Mouse (Mus musculus) left cerebral cortex, adult 8-10 months (tissue): Measurements from ENCODE around the gene Lipa. TPM values are rescaled to one million over a fixed set of nuclear protein-coding genes. Genes with fewer than 3 reads are reported as not detected.

Experiments used
- DNase-seq, 2 experiments: peaks; one replicate each; pipeline ENCODE4 v3.0.0; 2022; ENCODE audit warnings: low spot score in 2 of 2
- total RNA-seq, 4 experiments: library from RNA; stranded (reverse); gene quantifications; 2 replicates each; pipeline ENCODE4 v1.2.4; 2022

Gene Lipa
- total RNA-seq, 4 experiments from 2014 or later: 15.7 to 21.3 (median 17.4) TPM

DNA sequence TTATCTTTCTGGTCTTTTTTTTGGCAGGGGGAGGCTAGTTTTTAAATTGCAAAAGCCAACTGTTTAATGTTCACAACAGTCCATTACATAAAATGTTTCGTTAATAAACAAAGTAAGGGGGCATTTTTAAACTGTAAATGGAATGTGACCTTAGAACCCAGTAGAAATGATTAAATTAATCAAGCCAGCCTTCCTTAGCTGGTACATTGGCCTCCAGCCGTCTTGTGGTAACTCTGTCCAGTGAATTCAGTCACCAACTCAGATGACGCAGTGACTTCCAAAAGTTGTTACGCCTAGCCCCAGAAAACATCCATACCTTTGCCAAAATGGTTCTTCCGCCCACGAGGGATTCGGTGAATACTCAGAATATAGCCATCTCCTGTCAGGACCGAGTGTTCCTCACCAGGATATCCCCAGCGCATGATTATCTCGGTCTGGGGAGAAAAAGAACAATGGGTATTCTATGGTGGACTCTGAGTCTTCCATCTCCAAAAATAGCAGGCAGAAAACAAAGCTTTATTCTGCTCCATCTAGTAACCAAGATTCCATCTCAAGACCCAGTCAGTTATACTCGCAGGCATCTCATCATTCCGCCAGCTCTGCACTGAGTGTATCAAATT is 4.1 kb downstream of the Lipa start:
- no peak for DNase-seq

DNA sequence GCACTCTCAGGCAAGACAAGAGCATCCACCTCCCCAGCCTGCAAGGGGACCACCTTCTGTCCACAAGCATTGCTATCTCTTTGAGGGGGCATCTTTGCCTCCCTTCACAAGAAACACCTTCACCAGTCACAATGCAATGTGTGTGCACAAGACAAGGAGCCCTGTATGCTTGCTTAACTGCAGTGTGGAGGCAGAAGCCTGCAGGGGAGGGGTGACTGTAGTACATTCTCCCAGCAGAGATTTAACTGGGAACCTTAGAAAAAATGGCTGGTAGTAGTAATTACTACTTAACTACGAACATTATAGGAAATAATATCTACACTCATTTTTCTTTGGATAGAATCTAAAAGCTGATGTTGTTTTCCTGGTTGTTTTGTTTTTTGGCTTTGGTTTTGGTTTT is 5.3 kb downstream of the Lipa start:
- no peak for DNase-seq

- DNase-seq: no peak
Observed at GRCm38 (mm10) chr19:34521361-34521760, 5.9 kb downstream of the Lipa start.

DNA sequence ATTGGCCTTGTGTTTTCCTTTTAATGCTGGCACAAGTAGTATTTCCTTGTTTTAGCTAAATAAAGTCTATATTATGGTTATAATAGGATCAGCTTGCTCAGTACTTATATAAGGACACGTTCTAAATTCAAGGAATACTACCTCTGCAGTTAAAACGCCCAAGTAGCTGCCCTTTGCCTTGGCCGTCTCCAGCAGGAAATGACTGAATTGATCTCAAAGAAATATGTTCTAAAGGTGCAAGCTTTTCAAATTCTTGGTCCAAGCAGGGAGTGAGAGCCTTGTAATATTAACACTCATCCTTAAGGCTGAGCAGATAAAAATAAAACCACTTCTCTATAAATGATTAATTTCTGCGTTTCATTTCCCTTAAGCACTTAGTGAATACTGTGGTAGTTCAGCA is 7.2 kb downstream of the Lipa start:
- no peak for DNase-seq

GRCm38 (mm10) chr19:34519646-34520045 is 7.6 kb downstream of the Lipa start:
- no peak for DNase-seq

DNA sequence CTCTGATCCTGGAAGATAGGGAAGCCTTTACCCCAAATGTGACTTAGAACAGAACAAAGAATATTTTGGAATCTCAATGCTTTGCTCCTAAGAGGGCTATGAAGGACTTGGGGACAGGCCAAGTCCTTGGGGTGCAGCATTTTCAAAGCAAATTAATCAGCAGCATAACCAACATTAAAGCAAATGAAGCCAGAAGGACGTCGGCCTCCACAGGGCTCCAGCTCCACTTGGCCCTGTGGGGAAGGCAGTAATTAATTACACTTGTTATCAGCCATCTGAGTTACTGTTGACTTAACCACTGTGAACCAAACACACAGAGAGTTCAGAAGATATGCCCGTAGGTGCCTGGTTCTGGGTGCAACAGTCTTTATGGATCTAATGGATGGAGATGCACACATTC is 8.5 kb downstream of the Lipa start:
- DNase-seq: no peak

DNA sequence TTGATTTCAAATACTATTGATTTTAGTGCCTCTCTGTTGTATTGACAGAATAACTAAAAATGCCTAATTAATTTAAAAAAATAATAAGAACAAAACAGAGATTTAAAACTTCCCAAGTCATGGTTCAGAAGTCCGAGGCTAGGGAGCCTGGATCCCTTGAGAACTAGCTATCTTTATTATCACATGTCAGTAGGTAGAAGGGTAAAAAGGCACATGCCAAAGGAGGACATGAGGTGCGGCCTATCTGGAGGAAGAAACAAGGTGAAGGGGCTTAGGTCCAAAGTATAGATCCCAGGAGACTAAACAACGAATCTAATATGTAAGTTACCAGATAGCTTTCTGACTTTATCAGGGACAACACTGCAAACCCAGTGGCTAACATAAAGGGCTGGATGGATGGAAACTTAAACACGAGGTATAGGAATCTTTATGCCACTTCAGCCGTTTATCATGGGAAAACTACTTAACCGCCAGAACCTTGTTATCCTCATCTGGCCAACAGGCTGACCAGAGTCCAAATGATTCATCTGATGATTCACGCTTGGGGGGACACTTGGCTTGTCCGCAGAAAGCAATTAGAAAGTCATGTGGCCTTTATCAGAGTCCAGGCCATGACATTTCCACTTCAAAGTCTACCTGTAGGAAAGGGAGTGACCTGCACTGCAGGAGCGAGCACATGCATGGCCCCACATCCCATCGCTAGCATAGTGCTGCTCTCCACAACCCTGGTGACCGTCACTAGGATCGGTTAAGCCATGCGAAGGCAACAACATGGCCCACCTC is 9.3 kb downstream of the Lipa start:
- DNase-seq: no peak

- no peak for DNase-seq
Observed at GRCm38 (mm10) chr19:34517197-34517596, 10.1 kb downstream of the Lipa start.

- DNase-seq: no peak
Observed at GRCm38 (mm10) chr19:34516346-34516745, 10.9 kb downstream of the Lipa start.

DNA sequence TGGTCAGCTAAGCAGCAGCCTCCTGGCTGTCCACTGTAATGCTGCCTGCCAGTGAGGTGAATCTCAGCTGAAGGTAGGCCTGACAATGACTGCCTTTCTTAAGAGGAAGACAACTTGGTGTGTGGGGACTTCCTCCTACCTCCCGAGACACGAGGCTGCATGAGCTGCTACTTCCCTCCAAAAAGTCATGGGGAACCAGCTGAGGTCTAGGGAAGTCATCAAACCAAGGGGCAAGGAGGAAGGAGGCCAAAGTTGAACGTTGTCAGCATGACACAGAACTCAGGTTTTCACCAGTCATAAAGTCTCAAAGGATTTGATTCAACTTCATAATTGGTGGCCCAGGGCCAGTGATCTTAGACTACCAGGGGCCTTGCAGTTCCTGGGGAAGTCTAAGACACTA is 11.6 kb downstream of the Lipa start:
- DNase-seq: no peak

DNA sequence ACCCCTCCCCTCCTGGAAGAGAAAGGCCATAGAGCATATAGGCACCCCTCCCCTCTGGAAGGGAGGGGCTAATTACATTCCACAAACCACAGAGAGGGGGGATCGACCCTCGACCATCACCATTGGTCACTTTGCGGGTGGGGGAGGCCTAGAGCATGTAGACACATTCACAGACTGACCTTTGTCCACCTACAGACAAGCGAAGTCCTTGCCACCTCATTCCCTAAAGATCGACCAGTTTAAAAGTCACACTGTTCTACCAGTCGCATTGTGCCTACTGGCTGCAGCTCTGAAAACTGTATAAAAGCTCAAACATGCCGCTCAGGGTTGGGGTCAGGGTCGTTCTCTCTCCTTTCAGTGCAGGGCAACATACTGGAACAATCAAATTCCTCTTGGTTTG is 15.7 kb downstream of the Lipa start:
- DNase-seq: no peak

GRCm38 (mm10) chr19:34510717-34511116 is 16.6 kb downstream of the Lipa start:
- DNase-seq: no peak

- DNase-seq: no peak
Observed at GRCm38 (mm10) chr19:34505161-34505721, 22.0 kb downstream of the Lipa start.

DNA sequence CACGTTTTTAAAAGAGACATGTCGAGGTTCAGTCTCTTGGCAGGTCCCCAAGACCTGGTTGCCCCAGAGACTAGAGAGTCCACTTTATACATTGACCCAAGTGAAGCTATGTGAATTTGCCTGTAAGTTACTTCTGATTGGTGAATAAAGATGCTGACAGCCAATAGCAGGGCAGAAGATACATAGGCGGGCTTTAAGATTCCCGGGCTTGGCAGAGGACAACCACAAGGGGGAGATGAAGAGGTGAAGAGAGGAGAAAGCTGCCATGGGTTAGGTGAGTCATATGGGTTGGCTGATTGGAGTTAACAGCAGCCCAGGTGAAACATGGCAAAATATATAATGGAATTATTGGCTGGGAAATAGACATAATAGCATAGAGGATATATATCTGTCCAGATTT is 26.5 kb downstream of the Lipa start:
- DNase-seq: peak; percentile 13 to 32

- DNase-seq: no peak
Observed at GRCm38 (mm10) chr19:34496353-34496752, 30.9 kb downstream of the Lipa start.

DNA sequence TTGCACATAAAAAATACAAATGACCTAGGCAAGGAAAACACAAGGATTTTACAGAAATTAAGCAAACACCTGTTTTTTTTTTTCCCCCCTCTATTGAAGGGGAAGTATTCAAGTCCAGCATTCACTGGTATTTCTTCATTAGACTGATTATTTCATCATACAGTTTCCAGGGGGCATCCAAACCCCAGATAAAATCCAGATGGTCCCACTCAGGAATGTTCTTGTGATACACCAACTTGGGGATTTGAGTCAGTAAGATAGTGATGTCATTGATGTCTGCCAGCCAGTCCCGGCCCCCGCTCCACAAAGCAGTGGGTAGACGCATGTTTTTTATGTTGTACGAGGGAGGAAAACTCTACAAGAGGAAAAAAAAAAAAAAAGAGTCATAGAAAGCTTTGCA is 33.4 kb downstream of the Lipa start:
- no peak for DNase-seq

DNA sequence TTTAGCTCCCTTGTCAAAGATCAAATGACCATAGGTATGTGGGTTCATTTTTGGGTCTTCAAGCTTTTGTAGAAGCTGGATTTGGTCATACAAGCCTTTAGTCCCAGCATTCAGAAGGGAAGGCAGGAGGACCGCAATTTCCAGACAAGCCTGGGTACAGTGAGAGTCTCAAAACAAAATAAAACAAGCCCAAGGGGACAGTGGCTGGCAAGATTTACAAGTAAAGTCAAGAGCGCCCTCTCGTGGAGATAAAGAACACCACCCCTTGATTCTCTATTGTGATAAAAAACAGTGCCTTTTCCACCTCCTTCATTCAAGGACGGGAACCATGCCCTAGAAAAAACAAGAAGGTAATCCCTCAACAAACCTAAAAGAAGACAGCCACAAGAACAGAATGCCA is 43.7 kb downstream of the Lipa start:
- DNase-seq: no peak

DNA sequence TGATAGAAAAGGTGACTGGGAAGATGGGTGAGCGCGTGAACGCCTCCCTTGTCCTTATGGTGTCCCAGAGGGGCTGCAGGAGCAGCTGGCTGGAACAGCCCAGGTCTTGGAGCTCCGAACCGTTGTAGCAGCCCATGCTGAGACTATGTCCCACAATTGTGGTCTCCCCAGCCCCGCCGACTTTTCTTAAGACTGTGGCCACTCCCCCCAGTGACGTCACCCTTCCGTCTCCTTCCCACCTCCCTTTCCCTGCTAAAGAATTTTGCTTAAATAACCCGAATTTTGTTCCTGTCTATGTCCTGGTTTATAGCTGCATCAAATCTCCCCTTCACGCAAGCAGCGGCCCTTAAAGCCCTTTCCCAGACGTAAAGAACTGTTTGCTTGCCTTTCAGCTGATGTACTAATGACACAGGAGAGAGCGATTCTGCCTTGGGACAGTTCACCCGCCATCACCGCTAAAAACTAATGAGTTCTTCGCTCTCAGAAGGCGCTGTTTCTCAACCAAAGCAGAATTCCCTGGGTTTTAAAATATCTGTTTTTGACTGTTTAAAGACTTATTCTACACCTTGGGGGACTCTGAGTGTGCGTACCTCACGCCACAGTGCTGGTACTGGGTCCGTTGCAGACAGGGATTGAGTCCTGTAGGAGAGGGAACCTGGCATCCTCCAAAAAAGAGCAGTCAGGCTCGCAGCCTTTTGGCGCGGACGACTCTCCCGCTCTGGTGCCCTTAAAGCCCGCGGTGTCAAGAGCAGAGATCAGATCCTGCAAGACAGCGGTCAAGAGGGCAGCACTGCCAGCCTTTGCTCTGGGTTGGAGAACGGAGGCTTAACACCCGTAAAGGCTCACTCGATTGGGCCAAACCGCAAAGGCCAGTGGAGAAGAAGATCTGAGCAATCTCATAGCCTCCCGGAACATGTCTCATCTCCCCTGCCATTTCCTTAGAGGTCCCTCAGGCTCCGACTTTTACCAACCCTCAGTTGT is 52.0 kb downstream of the Lipa start, which contains the start of gene Ch25h:
TSS of gene Ch25h (minus strand) at position 174 of the 981 bp plus-strand sequence.
- DNase-seq: peak; percentile 14 to 17

DNA sequence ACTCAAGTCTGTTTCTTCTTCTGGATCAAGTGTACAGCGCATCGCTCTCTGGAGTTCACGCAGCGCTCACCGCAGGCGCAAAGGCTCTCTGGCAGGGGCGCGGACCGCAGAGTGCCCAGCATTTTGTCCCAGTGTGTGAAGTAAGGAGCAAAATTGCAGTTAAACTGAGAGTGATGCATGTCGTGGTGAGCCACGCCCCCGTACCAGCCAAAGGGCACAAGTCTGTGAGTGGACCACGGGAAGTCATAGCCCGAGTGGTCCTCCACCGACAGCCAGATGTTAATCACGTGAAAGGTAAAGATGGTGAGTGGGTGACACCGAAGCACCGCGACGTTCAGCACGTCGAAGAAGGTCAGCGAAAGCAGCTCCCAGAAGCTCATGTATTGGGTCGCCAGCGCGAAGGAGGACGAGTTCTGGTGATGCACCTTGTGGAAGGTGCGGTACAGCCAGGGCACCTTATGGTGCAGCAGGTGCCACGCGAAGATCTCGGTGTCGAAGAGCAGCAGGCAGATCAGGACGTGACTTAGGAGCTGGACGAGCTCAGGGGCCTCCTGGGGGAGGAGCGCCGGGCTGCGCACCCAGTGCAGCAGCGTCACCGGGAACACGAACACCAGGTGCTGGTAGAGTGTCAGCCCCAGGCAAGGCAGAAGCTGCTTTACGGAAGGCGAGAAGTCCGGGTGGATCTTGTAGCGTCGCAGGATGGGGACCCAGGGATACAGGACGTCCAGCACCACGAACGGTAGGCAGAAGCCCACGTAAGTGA is 52.9 kb downstream of the Lipa start:
- DNase-seq: no peak

DNA sequence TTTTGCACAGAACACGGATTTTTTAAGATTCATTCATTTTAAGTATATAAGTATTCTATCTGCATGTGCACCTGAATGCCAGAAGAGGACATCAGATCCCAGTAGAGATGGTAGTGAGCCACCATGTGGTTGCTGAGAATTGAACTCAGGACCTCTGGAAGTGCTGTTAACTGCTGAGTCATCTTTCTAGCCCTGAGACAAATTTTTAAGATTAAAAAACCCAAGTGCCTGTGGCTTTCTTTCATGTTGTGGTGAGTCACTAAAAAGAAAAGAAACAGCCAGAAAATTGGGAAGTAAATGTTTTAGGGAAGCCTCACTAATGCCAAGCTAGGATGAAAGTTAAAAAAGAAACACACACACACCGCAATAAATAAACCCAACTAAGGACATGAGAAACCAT is 55.6 kb downstream of the Lipa start:
- DNase-seq: no peak

GRCm38 (mm10) chr19:34468794-34469193 is 58.5 kb downstream of the Lipa start:
- DNase-seq: no peak
